Mouse (Mus musculus) stomach, postnatal 0 days (tissue): ENCODE measurements around the gene Pgm2. TPM values are rescaled to one million over a fixed set of nuclear protein-coding genes. Genes with fewer than 3 reads are reported as not detected.
A peak's percentile ranks its signal among the peaks of the same experiment; 100 is the strongest.

Experiments used
- ATAC-seq: fragments of 200-750 bp; cut with Nextera tagmentation; 2 replicates; pipeline ENCODE4 v1.8.0; 2017; ENCODE audit not compliant: low FRiP score, low TSS enrichment
- DNase-seq: peaks from one replicate; pipeline ENCODE4 v3.0.0-alpha.2; 2016; ENCODE audit warnings: low spot score
- H3K27ac ChIP-seq: fragments of 300-500 bp; sonication (generic); replicated peaks from 2 replicates; pipeline ENCODE4 v1.5.1; 2014; ENCODE audit warnings: mild to moderate bottlenecking, control low read depth
- H3K27me3 ChIP-seq: fragments of 300-500 bp; sonication (generic); 2 replicates; pipeline ENCODE4 v1.6.1; 2014; ENCODE audit warnings: low read length; ENCODE audit not compliant: control insufficient read depth, insufficient read depth
- H3K36me3 ChIP-seq: fragments of 300-500 bp; sonication (generic); 2 replicates; pipeline ENCODE4 v1.6.1; 2014; ENCODE audit warnings: low read length, mixed read lengths; ENCODE audit not compliant: control insufficient read depth, insufficient read depth
- H3K4me1 ChIP-seq: fragments of 300-500 bp; sonication (generic); replicated peaks from 2 replicates; pipeline ENCODE4 v1.6.1; 2014; ENCODE audit warnings: antibody characterized with exemption; ENCODE audit not compliant: control insufficient read depth, insufficient read depth
- H3K4me2 ChIP-seq: fragments of 300-500 bp; sonication (generic); replicated peaks from 2 replicates; pipeline ENCODE4 v1.6.1; 2014; ENCODE audit warnings: low read depth, mild to moderate bottlenecking, control low read depth, moderate library complexity
- H3K4me3 ChIP-seq: fragments of 300-500 bp; sonication (generic); 2 replicates; pipeline ENCODE4 v1.5.1; 2014; ENCODE audit warnings: low read depth, low read length, control low read depth
- H3K9ac ChIP-seq: fragments of 300-500 bp; sonication (generic); 2 replicates; pipeline ENCODE4 v1.6.1; 2014; ENCODE audit warnings: mild to moderate bottlenecking, low read length, control low read depth, mixed read lengths
- H3K9me3 ChIP-seq: fragments of 300-500 bp; sonication (generic); 2 replicates; pipeline ENCODE4 v1.6.1; 2016; ENCODE audit warnings: low read length; ENCODE audit not compliant: control insufficient read depth
- CTCF ChIP-seq: IDR thresholded peaks from 2 replicates; pipeline ENCODE4 v1.5.1; 2016; ENCODE audit warnings: antibody characterized with exemption, low read depth, mild to moderate bottlenecking, moderate library complexity
- EP300 ChIP-seq: optimal IDR thresholded peaks from 2 replicates; pipeline ENCODE3; 2016; ENCODE audit warnings: antibody characterized with exemption
- WGBS: fragments of 180-500 bp; shearing (Covaris S2); extraction: QIAGEN DNeasy Blood & Tissue Kit; methylation state at CpG from one replicate; pipeline ENCODE4 v1.1.7; 2014; 5-methylcytosine and 5-hydroxymethylcytosine counted together
- polyA plus RNA-seq: library from polyadenylated mRNA; unstranded; fragments of >200 nt; fragmentation: Nextera tagmentation; extraction: Ambion mirVana; gene quantifications from 2 replicates; pipeline ENCODE4 v1.2.1, GENCODE M21; 2015

Gene Pgm2
- polyA plus RNA-seq, 1 experiment from 2014 or later, result 34.3 TPM

DNA sequence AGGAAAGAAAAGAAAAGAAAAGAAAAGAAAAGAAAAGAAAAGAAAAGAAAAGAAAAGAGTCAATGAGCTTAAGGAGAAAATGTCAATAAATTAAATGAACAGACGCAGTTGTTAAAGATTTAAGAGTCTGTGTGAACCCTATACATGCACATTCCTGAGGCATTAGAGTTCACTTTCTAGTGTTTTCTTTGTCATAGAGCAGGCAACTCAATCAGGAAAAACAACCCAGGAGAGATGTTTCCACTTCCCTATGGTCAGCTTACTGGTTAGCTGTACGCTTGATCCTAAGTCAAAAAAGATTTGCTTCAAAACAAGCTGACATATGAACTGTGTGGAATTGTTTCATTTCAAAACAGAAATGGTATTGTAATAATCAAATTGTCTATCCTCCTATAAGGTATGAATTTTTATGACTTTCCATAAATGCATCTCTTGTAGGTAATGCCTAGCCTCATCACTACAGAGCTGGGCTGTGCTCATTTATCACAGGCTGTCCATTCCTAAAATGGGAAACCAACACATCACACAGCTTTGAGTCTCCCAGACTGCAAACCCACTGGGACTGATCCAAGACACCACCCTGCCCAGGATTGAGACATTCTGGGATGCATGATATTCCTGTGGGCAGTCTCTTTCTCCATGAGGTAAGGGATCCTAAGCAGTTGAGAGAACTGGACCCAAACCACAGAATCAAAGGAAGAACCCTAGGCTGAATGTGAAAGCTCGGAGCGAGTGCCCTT lies 29.7 kb upstream of the Pgm2 start:
- ATAC-seq, result no peak
- 74% methylated on average over 4 of the region's 4 CpGs for WGBS
- no peaks in the 10 kb centered on the region for H3K27me3 ChIP-seq
- no peak for TF ChIP-seq CTCF
- TF ChIP-seq EP300, result no peak
- H3K9me3 ChIP-seq, result no peaks in the 10 kb centered on the region
- H3K27ac ChIP-seq, result no peak overlapping the region
- no peak for DNase-seq
- no peaks in the 10 kb centered on the region for H3K4me1 ChIP-seq
- H3K4me3 ChIP-seq, result no peak overlapping the region
- H3K36me3 ChIP-seq, result no peaks in the 10 kb centered on the region
- H3K4me2 ChIP-seq, result no peak overlapping the region
- no peak overlapping the region for H3K9ac ChIP-seq

DNA sequence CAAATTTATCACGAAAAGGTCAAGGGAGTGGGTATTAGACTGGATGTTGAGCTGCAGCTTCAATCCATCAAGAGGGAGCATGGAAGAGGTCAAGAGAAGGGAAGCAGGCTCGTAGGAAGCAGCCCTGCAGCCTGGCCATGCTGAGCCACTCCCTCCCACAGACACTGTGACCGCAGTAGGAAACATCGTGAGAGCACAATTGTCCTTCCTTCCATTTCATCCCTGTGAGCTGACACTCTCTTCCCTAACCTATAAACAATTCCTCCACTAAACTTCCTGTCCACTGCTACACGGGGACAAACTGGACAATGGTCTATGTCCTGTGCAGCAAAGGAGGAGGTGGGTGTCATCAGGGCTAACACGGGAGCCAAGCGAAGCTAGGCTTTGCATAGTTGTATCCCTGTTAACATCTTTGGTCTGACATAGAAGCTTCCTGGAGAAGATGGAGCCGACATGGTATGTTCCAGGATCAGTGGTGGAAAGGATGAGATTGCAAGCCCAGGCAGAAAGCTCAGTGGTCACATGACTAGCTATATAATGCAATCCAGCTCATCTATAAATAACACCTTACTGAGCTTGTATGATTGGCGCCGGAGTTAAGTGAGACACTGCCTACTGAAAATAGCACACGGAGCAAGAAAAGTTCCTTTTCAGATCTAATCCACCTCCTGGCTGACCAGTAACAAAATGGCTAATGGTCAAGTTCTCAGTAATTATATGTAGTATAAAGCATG lies 29.0 kb upstream of the Pgm2 start:
- Histone ChIP-seq H3K36me3 (no peaks in the 10 kb centered on the region), H3K9me3 (no peaks in the 10 kb centered on the region), H3K4me2 (no peak overlapping the region), H3K27ac (no peak overlapping the region), H3K4me3 (no peak overlapping the region), H3K27me3 (no peaks in the 10 kb centered on the region), H3K4me1 (no peaks in the 10 kb centered on the region), H3K9ac (no peak overlapping the region)
- no peak for TF ChIP-seq CTCF
- no peak for TF ChIP-seq EP300
- 70% methylated on average over 11 of the region's 11 CpGs for WGBS
- ATAC-seq (no peak), DNase-seq (no peak)

DNA sequence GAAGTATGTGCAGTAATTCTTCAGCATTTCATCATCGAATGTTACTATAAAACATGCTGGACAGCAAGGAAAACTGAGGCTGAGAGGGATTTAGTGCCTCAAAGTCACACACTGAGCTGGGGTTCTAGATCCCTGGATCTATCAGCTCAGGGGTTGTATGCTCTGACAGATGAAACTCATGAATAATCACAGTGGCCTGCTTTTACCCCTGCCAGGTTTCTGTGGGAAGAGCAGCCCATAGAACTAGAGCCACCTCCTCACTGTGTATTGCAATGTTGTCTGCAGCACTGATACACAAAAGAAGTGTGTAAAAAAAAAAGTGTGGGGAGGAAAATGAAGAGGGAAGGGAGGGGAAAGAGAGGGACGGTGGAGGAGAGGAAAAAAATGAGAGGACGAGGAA lies 28.3 kb upstream of the Pgm2 start:
- H3K27me3 ChIP-seq, result no peaks in the 10 kb centered on the region
- whole genome bisulfite sequencing, result 73% methylated on average over 3 of the region's 3 CpGs
- no peak overlapping the region for H3K4me3 ChIP-seq
- no peaks in the 10 kb centered on the region for H3K4me1 ChIP-seq
- DNase-seq (no peak), ATAC-seq (no peak)
- no peaks in the 10 kb centered on the region for H3K9me3 ChIP-seq
- TF ChIP-seq CTCF (no peak), EP300 (no peak)
- no peak overlapping the region for H3K9ac ChIP-seq
- H3K36me3 ChIP-seq, result no peaks in the 10 kb centered on the region
- H3K27ac ChIP-seq, result no peak overlapping the region
- H3K4me2 ChIP-seq, result no peak overlapping the region

DNA sequence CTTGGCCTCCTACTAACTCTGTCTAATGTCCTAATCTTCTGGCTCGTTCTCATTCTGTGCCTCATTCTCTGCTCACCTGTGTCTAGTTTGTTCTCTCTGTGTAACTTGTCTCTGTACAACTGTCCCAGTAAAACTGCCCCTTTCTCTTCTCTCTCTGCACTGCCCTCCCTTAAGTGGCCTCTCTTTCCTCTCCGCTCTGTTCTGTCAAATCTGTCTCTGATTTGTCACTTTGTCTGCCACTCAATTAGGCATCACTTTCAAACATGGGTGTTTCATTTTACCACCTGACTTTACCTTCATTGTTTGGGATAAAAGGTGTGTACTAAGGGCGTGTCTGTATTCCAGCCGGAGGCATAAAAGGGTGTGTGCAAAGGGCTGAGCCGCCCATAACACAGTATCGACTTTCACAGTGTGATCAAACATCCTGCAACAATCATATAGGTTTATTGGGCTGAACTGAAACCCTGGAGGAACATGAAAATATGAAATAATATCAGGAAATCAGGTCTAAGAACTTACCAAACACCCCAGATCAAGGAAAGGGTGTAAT lies 27.2 kb upstream of the Pgm2 start:
- H3K9ac ChIP-seq, result no peak overlapping the region
- no peaks in the 10 kb centered on the region for H3K4me1 ChIP-seq
- 49% methylated on average over 6 of the region's 6 CpGs for WGBS
- no peaks in the 10 kb centered on the region for H3K9me3 ChIP-seq
- TF ChIP-seq EP300, result no peak
- no peak for TF ChIP-seq CTCF
- peak; percentile 95 for ATAC-seq
- H3K36me3 ChIP-seq, result no peaks in the 10 kb centered on the region
- no peak overlapping the region for H3K27ac ChIP-seq
- H3K4me3 ChIP-seq, result no peak overlapping the region
- H3K27me3 ChIP-seq, result no peaks in the 10 kb centered on the region
- peak; percentile 43 for DNase-seq
- H3K4me2 ChIP-seq, result no peak overlapping the region

DNA sequence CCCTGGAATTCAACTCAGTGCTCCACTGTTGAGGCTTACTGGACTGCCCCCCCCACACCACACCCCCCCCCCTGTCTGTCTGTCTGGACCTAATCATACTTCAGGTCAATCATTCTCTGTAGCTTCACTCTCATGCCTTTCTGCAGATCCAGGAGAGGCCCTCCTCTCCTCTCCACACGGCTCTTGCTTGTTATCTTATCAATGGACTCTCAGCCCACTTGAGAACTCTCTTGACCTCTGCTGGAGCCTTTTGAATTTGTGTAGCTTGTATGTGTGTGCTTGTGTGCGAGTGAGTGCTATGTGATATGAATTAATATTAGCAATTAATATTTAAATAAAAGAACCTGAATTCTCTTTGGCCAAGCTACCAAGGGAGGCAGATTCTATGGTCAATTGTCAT lies 26.6 kb upstream of the Pgm2 start:
- no peak overlapping the region for H3K4me2 ChIP-seq
- no peak for DNase-seq
- 57% methylated on average over 2 of the region's 2 CpGs for WGBS
- H3K27me3 ChIP-seq, result no peaks in the 10 kb centered on the region
- no peaks in the 10 kb centered on the region for H3K36me3 ChIP-seq
- no peak overlapping the region for H3K4me3 ChIP-seq
- H3K4me1 ChIP-seq, result no peaks in the 10 kb centered on the region
- no peak for TF ChIP-seq EP300
- no peaks in the 10 kb centered on the region for H3K9me3 ChIP-seq
- no peak overlapping the region for H3K9ac ChIP-seq
- ATAC-seq, result no peak
- 0 out of 2 replicates have a peak overlapping the region, but pooled peaks have one; percentile 18 for H3K27ac ChIP-seq

DNA sequence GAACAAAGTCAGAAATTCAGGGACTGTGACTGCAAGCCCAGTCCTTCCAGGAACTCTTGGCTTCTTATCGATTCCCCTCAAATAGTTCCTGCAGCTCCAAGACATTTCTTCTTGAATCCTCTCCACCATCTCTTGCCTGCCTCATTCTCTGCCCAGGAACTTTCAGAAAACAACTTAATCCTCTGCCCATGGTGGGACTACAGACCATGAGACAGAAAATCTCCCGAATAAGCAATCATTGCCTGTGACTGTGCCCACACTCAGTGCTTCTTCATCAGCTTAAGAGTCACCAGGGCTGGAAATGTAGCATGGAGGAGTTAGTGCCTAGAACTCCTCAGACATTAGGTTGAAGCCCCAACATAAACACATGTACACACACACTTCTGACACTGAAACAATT lies 25.2 kb upstream of the Pgm2 start:
- 79% methylated on average over 2 of the region's 2 CpGs for WGBS

More for the DNA sequence above, 25.2 kb upstream of the Pgm2 start:
- Histone ChIP-seq H3K9ac (no peak overlapping the region), H3K9me3 (no peaks in the 10 kb centered on the region), H3K36me3 (no peaks in the 10 kb centered on the region), H3K4me2 (no peak overlapping the region), H3K27ac (no peak overlapping the region), H3K4me1 (no peaks in the 10 kb centered on the region), H3K27me3 (no peaks in the 10 kb centered on the region), H3K4me3 (no peak overlapping the region)
- ATAC-seq (no peak), DNase-seq (no peak)
- no peak for TF ChIP-seq CTCF
- no peak for TF ChIP-seq EP300
